Mouse (Mus musculus) ovary, postnatal 14 days (tissue): Measurements from ENCODE around the gene Med6.

Experiments
- DNase-seq: peaks from one replicate; pipeline ENCODE4 v3.0.0; 2022; ENCODE audit warnings: low spot score

The Med6 gene

DNA sequence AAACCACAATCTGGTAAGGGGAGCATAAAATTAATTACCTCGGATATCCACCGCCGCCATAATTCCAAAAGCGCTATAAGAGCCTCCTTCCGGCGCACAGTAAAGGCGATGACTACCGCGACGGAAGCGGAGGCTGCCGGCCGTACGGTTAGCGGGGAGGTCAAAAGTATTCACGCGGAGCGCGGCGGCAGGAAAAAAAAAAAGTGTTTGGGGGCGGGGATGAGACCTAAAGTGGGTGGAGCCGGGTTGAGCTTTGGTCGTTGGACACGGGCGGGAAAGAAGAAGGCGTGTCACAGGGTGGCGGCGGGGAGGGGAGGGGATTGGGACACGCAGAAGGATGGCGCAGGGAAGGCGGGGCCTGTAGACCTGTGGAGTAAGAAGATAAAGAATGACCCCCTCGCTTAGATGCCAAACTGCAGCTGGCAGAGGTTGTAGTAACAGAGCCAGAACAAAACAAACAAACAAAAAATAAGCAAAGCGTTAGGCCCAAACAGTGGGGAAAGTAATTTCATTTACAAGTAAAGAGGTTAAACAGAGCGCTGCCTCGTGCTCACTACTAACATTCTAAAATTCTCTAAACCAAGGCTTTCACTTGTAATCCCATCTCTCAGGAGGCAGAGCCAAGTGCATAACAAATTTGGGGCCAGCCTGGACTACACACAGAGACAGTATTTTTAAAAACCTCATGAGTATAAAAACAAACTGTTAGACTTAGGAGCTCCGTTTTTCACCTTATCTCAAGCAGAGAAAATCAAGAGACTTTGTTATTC lies at the start of gene Med6:
TSS of gene Med6 (minus strand) at position 107 of the 770 bp plus-strand sequence.
- DNase-seq: peak; percentile 91

- no peak for DNase-seq
Observed at GRCm38 (mm10) chr12:81642361-81643082, 47.7 kb upstream of the Med6 start.

- no peak for DNase-seq
Observed at GRCm38 (mm10) chr12:81640656-81641055, 45.8 kb upstream of the Med6 start.

DNA sequence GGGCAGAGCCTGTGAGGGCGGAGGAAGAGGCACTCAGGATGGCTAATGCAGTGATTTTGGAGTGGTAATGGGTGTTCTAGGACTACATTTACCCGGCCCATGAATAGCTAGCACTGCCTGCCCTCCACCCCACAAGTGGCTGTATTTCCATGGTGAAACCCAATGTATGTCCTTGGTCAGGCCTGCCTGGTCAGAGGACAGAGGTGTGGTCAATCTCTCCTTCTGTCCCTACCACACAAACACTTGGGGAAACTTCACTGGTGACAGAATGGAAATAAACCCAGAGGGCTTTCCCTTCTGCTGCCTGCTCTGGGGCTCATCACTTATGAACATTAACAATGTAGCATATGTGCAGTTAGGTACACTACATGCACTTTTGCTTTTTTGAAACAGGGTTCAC lies 38.4 kb upstream of the Med6 start:
- DNase-seq: no peak

- no peak for DNase-seq
Observed at GRCm38 (mm10) chr12:81631661-81632401, 37.0 kb upstream of the Med6 start.

- DNase-seq: no peak
Observed at GRCm38 (mm10) chr12:81630915-81631660, 36.3 kb upstream of the Med6 start, which contains the start of gene Ttc9. TSS of gene Ttc9 (plus strand) at chr12:81631249.

DNA sequence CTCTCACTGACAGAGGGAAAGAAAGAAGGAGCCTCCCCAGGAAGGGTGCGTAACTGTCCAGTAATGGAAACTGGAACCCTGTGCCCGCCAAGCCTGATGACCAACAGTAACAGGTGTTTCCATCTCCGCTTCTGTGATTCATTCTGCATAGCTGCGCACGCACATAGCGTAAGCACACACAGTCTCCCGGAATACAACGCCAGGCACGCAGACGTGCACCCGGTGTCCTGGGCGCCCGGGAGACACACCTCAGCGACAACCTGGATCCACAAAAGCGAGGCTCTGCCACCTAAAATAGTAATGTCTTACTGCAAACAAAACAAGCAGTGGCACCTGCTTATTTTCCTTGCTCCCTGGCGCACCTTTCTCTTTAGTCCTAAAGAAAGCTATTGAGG lies 35.7 kb upstream of the Med6 start:
- no peak for DNase-seq

GRCm38 (mm10) chr12:81628091-81628490 lies 33.3 kb upstream of the Med6 start:
- no peak for DNase-seq

- DNase-seq: no peak
Observed at GRCm38 (mm10) chr12:81627426-81627825, 32.6 kb upstream of the Med6 start.

- DNase-seq: no peak
Observed at GRCm38 (mm10) chr12:81626226-81626861, 31.5 kb upstream of the Med6 start.

- DNase-seq: no peak
Observed at GRCm38 (mm10) chr12:81623377-81623776, 28.6 kb upstream of the Med6 start.

GRCm38 (mm10) chr12:81619302-81619701 lies 24.5 kb upstream of the Med6 start:
- DNase-seq: peak; percentile 73

GRCm38 (mm10) chr12:81616980-81617379 lies 22.2 kb upstream of the Med6 start:
- DNase-seq: no peak

GRCm38 (mm10) chr12:81615807-81616206 lies 21.0 kb upstream of the Med6 start:
- no peak for DNase-seq

GRCm38 (mm10) chr12:81609445-81609844 lies 14.6 kb upstream of the Med6 start:
- DNase-seq: no peak

GRCm38 (mm10) chr12:81604995-81605784 lies 10.4 kb upstream of the Med6 start:
- no peak for DNase-seq

DNA sequence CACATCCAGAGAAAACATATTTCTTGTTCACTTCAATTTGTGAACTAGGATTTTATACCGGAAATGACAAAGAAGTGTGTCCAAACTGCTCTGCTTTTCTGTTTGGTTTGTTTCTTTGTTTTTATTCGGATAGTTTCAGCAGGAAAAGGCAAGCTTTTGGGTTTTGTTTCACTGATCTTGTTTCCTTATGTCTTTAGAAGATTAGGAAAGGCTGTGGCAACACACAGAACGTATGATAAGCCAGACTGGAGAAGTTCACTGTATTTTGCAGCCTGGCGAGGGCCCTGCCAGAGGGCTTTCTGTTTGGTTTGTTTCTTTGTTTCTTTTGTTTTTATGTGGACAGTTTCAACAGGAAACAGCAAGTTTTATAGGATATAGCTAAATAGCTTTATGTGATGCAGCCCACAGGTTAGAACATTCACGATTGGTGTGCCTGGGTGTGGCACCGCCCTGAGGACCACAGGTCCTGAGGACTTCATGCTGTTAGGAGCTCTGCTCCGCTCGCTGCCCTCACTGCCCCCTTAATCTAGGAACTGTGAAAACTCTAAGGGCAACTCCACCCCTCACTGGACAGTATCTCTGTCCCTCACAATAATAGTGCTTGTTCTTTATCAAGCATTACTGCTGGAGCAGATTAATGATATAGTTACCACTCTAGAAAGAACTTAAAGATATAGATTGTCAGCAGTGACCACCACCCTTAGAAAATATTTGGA lies 1.9 kb upstream of the Med6 start:
- DNase-seq: no peak

GRCm38 (mm10) chr12:81568374-81568773 lies 26.4 kb downstream of the Med6 start, which contains the start of gene Adam21:
TSS of gene Adam21 (minus strand) at chr12:81568474.
- DNase-seq: no peak

DNA sequence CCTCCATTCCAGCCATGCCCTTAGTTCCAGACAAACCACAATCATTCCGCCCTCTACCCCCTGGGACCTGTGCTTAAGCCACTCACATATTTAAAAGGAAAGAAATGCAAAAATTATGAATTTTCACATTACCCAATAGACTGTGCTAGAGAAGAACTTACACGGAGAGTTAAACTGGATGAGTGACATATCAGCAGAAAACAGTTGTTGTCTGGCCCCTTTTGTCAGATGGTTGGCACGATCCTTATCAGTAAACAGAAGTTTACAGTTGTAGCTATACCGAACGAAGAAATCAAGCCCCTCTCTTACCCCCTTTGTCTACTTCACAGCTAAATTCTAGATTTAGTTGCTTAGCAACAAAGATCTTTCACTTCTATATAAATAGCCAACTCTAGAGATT lies 26.9 kb downstream of the Med6 start:
- no peak for DNase-seq

- no peak for DNase-seq
Observed at GRCm38 (mm10) chr12:81564173-81564572, 30.6 kb downstream of the Med6 start.
